Mouse (Mus musculus): Measurements from ENCODE around the gene Capn3.

Capn3 gene

DNA sequence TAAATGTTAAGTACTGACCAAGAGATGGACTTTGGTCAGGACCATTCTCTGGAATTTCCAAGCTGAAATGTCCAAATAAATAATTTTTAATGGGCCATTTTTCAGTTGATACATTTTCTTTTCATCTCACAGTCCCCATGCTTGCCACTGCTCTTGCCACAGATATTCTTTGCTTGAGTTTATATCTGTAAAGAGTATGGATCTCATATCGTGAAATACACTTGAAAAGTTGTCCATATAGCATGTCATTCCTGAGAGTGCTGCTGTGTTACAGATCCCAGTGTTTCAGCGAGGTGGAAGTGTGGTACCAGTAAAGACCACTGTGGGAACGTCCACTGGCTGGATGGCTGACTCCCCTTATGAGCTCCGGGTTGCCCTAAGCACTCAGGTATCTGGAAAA lies at the start of gene Capn3:
TSS of gene Capn3 (plus strand) at position 301 of the 400 bp plus-strand sequence.
- in situ Hi-C loops (cut with MboI, MseI), result no loop called here

GRCm38 (mm10) chr2:120411096-120411628 lies 44.7 kb upstream of the Capn3 start:
- in situ Hi-C loops (cut with MboI, MseI), result no loop called here

DNA sequence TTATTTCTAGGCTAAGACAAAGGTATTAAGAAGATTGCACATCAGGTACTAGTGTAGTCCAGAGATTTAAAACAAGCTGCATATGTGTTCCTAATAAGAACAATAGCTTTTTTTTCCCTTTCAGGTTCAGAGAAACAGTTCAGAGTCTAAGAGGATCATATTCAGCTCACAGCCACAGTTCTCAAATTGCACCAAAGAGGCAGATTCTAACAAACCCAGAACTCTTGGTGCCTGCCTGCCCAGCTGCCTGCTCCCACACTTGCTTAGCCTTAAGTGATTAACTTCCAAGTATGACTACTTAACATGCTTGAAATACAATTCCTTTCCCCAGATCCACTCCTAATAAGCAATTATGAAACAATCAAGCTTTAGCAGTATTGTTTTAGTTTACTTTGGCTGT lies 41.7 kb upstream of the Capn3 start:
- in situ Hi-C loops (cut with MboI, MseI), result no loop called here

- in situ Hi-C loops (cut with MboI, MseI), result no loop called here
These were observed 40.9 kb upstream of the Capn3 start for GRCm38 (mm10) chr2:120414738-120415414.

GRCm38 (mm10) chr2:120424386-120424785 lies 31.4 kb upstream of the Capn3 start:
- in situ Hi-C loops (cut with MboI, MseI), result no loop called here

DNA sequence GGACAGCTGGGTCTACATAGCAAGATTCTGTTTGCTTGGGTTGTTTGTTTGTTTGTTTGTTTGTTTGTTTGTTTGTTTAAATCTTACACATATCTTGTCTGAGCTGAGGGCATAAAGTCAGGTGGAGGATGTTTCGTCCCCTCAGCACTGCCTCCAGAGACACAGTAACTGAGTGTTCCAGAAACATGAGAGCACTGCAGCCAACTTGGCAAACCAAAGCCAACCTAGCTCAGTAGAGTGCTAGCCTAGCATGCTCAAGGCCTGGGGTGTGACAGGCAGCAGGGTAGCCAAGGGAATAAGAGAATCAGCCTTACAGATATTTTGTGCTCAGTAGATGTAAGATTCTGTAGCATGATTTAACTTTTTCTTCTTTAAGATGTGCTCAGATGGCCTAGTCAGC lies 11.3 kb upstream of the Capn3 start:
- in situ Hi-C loops (cut with MboI, MseI), result no loop called here

DNA sequence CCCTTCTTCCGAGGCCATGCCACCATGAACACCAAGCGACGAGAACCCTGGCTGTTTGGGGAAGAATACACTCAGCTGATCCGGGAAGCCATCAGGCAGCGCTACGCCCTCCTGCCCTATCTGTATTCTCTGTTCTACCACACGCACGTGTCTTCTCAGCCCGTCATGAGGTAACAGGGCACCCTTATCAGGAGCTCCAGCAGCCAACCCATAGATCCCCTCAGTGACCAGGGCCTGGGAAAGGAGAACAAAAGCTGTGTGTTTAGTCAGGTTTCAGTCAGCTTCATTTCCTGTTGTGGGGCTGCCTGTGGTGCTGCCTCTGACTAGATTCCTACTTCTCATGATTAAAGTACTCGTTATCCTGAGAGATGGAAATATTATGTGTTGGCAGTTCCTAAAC lies 9.4 kb upstream of the Capn3 start:
- in situ Hi-C loops (cut with MboI, MseI), result no loop called here

DNA sequence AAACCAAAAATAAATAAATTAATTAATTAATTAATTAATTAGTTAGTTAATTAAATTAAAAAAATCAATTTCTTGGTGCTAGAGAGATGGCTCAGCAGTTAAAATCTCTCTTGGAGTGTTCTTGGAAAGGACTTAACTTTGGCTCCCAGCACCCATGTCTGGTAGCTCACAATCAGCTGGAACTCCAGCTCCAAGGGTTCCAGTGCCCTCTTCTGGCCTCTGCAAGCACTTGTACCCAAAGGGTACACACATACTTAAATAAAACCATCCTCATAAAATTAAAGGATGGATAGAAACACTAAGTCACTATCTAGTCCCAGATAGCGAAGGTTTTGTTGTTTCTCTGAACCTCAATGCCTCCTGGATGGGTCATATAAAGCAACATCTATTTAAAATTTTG lies 8.5 kb upstream of the Capn3 start:
- in situ Hi-C loops (cut with MboI, MseI), result no loop called here

- in situ Hi-C loops (cut with MboI, MseI), result no loop called here
These were observed 5.1 kb upstream of the Capn3 start for GRCm38 (mm10) chr2:120450724-120451123.

DNA sequence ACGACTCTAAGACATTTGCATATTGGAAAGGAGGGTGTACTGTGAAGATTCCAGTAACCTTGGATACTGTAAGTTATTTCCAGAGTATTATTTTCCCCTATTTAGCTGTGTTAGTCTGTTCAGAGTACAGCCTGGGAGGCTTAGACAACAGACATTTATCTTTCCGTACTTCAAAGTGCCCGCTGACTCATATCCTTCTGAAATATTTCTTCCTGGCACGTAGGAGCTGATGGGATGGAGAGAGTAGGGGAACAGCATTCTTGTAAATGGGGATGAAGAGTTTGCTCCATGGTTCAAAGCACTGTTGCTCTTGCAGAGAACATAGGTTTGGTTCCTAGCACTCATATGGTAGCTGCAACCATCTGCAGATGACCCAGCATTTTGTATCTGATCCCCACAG lies 3.2 kb upstream of the Capn3 start:
- in situ Hi-C loops (cut with MboI, MseI), result no loop called here

DNA sequence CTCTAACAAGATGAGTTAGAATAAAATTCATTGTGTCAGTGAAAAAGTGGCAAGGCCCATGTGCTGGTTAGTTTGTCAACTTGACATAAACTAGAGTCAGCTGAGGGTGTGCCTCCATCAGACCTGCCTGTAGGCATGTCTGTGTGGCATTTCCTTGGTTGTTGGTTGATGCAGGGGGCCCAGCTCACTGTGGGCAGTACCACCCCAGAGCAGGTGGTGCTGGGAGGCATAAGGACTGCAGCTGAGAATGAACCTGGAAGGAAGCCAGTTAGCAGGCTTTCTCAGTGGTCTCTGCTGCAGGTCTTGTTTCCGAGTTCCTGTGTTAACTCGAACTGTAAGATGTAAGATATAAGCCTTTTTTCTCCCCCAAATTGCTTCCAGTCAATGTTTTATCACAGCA lies 832 bp upstream of the Capn3 start:
- in situ Hi-C loops (cut with MboI, MseI), result no loop called here

- in situ Hi-C loops (cut with MboI, MseI), result loop anchor here (5.0 kb wide), 1 partner anchor 82 kb away; no protein-coding TSS in a partner anchor
These were observed 4.4 kb downstream of the Capn3 start for GRCm38 (mm10) chr2:120460216-120460615.

DNA sequence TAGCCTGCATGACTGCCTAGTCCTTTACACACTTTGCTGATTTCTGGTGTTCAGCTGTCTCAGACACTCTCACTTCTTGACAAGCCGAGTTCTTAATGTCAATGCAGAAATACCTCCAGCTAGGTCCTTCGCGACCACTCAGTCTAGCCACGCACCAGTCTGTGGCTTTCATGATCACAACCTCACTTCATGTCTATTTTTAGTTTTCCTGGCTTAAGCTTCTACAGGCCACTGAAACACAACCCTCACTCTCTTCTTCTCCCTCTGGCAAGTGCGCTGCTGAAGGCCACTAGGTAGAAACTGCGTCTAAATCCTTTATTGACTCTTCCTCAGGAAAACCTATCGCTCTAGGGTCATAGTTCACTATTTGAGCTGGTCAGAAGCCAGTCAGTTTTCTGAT lies 7.5 kb downstream of the Capn3 start:
- in situ Hi-C loops (cut with MboI, MseI), result loop anchor here (5.0 kb wide), 1 partner anchor 79 kb away; no protein-coding TSS in a partner anchor

- in situ Hi-C loops (cut with MboI, MseI), result loop anchor here (5.0 kb wide), 1 partner anchor 78 kb away; no protein-coding TSS in a partner anchor
These were observed 8.3 kb downstream of the Capn3 start for GRCm38 (mm10) chr2:120464091-120464490.

GRCm38 (mm10) chr2:120464732-120465396 lies 9.0 kb downstream of the Capn3 start:
- in situ Hi-C loops (cut with MboI, MseI), result loop anchor here (5.0 kb wide), 1 partner anchor 77 kb away; no protein-coding TSS in a partner anchor

DNA sequence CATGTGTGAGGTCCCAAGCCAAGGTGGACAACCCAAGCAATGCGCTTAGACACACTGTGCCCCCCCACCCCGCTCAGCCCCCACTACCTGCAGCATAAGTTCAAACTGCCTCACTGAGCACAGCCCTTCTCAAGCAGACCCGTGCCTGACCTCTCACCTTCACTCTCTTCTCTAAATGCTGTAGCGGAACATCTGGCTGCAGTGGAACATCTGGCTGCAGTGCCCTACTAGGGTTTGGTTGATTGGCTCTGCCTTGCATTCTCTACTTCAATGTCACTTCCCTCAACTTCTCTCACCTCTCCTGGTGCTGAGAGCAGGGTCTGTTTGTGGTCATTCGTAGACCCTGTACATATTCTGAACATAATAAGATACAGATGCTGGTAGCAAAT lies 9.6 kb downstream of the Capn3 start:
- in situ Hi-C loops (cut with MboI, MseI), result no loop called here

GRCm38 (mm10) chr2:120468011-120468410 lies 12.2 kb downstream of the Capn3 start:
- in situ Hi-C loops (cut with MboI, MseI), result no loop called here

DNA sequence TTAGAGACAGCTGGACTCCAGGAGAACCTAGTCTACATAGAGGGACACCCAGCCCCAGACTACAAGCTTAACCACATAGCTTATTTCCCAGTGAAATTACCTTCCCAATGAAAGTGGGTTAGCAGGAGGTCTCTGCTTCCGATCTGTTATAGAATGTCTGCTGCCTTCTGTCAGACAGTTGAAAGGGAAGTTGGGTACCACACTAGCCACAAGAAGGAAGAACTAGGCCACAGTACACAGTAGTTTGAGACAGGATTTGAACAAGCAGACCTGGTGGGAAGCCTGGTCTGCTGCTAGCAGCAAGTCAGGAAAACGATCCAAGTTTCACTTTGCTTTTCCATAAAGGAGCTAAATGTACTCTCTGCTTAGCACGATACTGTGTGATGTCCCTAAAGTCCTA lies 13.4 kb downstream of the Capn3 start:
- in situ Hi-C loops (cut with MboI, MseI), result no loop called here

DNA sequence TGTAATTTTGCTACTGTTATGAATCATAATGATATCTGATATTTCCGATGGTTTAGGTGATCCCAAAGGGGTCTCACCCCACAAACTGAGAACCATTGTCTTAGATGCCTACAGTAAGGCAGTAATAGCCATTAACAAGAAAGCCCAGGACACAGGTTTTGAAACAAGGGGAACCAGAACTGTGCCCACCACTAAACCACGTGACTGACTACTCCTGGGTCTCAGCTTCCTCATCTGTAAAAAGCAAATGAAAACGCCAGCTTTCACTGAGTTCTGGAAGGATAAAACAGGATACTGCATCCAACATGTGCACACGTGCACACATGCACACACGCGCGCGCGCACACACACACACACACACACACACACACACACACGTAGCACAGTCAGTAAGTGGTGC lies 13.9 kb downstream of the Capn3 start:
- in situ Hi-C loops (cut with MboI, MseI), result no loop called here

DNA sequence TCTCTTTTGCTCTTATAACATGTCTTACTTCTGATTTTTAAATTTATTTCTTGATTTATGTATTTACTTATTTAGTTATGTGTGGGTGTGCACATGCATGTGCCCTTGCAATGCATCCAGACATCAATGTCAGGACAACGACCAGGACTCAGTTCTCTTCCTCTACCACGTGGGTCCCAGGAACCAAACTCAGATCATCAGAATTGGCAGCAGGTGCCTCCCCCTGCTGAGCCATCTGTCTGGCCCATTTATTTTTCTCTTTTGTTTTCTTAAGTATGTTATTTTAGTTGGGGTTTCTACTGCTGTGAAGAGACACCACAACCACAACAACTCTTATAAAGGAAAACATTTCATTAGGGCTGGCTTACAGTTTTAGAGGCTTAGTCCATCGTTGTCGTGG lies 15.0 kb downstream of the Capn3 start:
- in situ Hi-C loops (cut with MboI, MseI), result no loop called here

GRCm38 (mm10) chr2:120476277-120477087 lies 20.7 kb downstream of the Capn3 start:
- in situ Hi-C loops (cut with MboI, MseI), result no loop called here

- in situ Hi-C loops (cut with MboI, MseI), result no loop called here
These were observed 22.8 kb downstream of the Capn3 start for GRCm38 (mm10) chr2:120478600-120478999.
